Mouse (Mus musculus) neural tube, embryonic 13.5 days (tissue): ENCODE results near the gene H2al1a. TPM values are rescaled to one million over a fixed set of nuclear protein-coding genes. Genes with fewer than 3 reads are reported as not detected.

Experiments used
- polyA plus RNA-seq: library from polyadenylated mRNA; unstranded; fragments of >200 nt; fragmentation: Nextera tagmentation; extraction: Ambion mirVana; gene quantifications from 2 replicates; pipeline ENCODE4 v1.2.1, GENCODE M21; 2015

Gene H2al1a
- polyA plus RNA-seq, 1 experiment from 2014 or later: not detected

Other genes with a start within 250 kb of the H2al1a start
- not detected in 2 replicates for gene H2al1b, start 3.2 kb downstream of the H2al1a start, polyA plus RNA-seq
- gene H2al1c, start 6.4 kb downstream of the H2al1a start, polyA plus RNA-seq: not detected in 2 replicates
- not detected in 2 replicates for gene H2al1d, start 9.6 kb downstream of the H2al1a start, polyA plus RNA-seq
- not detected in 2 replicates for gene H2al1e, start 12.7 kb downstream of the H2al1a start, polyA plus RNA-seq
- gene H2al1f, start 15.9 kb downstream of the H2al1a start, polyA plus RNA-seq: not detected in 2 replicates
- not detected in 2 replicates for gene H2al1g, start 19.0 kb downstream of the H2al1a start, polyA plus RNA-seq
- not detected in 2 replicates for gene H2al1h, start 22.2 kb downstream of the H2al1a start, polyA plus RNA-seq
- gene H2al1i, start 25.4 kb downstream of the H2al1a start, polyA plus RNA-seq: not detected in 2 replicates
- not detected in 2 replicates for gene H2al1j, start 28.6 kb downstream of the H2al1a start, polyA plus RNA-seq